Mouse (Mus musculus) CD4-positive, CD25-positive, alpha-beta regulatory T cell, adult 4 months (primary cell): Measurements from ENCODE around the gene Krt90. TPM values are rescaled to one million over a fixed set of nuclear protein-coding genes. Genes with fewer than 3 reads are reported as not detected.

Source experiments
- ATAC-seq: one replicate; pipeline ENCODE4 v1.8.0; 2017
- polyA plus RNA-seq, 2 experiments: library from polyadenylated mRNA; unstranded; fragments of 100-300 nt; shearing (Covaris generic); gene quantifications; one replicate each; pipeline ENCODE4 v1.2.1; 2017

The Krt90 gene
- polyA plus RNA-seq, 2 experiments from 2014 or later = not detected

DNA sequence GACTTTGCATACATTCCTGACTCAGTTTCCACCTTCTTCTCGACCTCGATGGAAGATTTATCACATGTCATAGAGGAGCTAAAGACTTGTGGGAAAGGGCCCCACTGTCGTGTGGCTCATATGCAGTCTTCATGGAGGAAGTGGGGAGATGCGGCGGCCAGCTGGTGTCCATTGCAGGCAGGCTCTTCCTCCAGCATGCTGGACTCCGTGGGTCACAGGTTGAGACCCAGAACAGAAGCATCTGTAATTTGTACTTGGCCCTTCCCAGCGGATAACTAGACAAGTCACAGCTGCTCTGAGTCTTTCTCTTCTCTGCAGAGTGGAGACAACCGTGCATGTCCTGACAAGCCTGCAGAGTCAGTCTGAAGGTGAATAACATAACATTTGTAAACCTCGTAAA, 54.5 kb downstream of the Krt90 start:
- no peak for ATAC-seq

- ATAC-seq = no peak
These were observed 55.6 kb downstream of the Krt90 start for GRCm38 (mm10) chr15:101506896-101507758.

Other genes starting within 250 kb of the Krt90 start
- under 1 TPM in 1 of 2 experiments, not detected in 1; 0.22 TPM for gene Krt80, start 192.8 kb downstream of the Krt90 start, polyA plus RNA-seq
- under 1 TPM in 1 of 2 experiments, not detected in 1; 0.08 TPM for gene Krt7, start 151.9 kb downstream of the Krt90 start, polyA plus RNA-seq
- gene Krt87, start 124.1 kb downstream of the Krt90 start, polyA plus RNA-seq = 1 to 10 TPM in 1 of 2 experiments, under 1 TPM in 1; 0.66 to 1.1 TPM
- not detected for gene Krt88, start 115.2 kb downstream of the Krt90 start, polyA plus RNA-seq
- not detected for gene Krt81, start 99.2 kb downstream of the Krt90 start, polyA plus RNA-seq
- gene Krt86, start 89.5 kb downstream of the Krt90 start, polyA plus RNA-seq = not detected
- 1 to 10 TPM; 3.2 to 7.4 TPM for gene Krt83, start 71.4 kb downstream of the Krt90 start, polyA plus RNA-seq
- gene Gm49425, start 45.7 kb downstream of the Krt90 start, polyA plus RNA-seq = not detected
- not detected for gene Krt84, start 30.1 kb downstream of the Krt90 start, polyA plus RNA-seq
- gene Krt82, start 12.3 kb downstream of the Krt90 start, polyA plus RNA-seq = not detected
- not detected for gene Krt75, start 11.0 kb upstream of the Krt90 start, polyA plus RNA-seq
- not detected for gene Gm5414, start 65.2 kb upstream of the Krt90 start, polyA plus RNA-seq
- not detected for gene Gm5478, start 84.4 kb upstream of the Krt90 start, polyA plus RNA-seq
- not detected for gene Krt6b, start 117.3 kb upstream of the Krt90 start, polyA plus RNA-seq
- not detected for gene Krt6a, start 131.4 kb upstream of the Krt90 start, polyA plus RNA-seq
- not detected for gene Krt5, start 149.9 kb upstream of the Krt90 start, polyA plus RNA-seq
- not detected for gene Krt71, start 180.2 kb upstream of the Krt90 start, polyA plus RNA-seq
- gene Krt72, start 223.5 kb upstream of the Krt90 start, polyA plus RNA-seq = not detected
- not detected for gene Krt73, start 239.4 kb upstream of the Krt90 start, polyA plus RNA-seq